ENCODE assay signal across 11 mouse cellular contexts in genomic region chr15:27581640-27582039, GRCm38 (mm10). TPM values are rescaled to one million over a fixed set of nuclear protein-coding genes. Genes with fewer than 3 reads are reported as not detected.
DNase-seq lines count a peak whose midpoint lies in the region; ATAC-seq and TF ChIP-seq lines count a peak whose summit lies in the region.
"Had no signal": no experiment of that assay in that cellular context is flagged by ENCODE, and none has a peak within 500 bp of the region (broad histone marks: within the 10 kb centered on the region; RNA-seq: fewer than 3 reads in every experiment).

No protein-coding gene starts in this region.

- no peak overlapping the region for H3K27ac ChIP-seq in neural tube, embryonic 15.5 days (replicated peaks)
- H3K27ac ChIP-seq in embryonic facial prominence, embryonic 14.5 days (replicated peaks; ENCODE audit: low read depth, low read length), result no peak overlapping the region
- no peak overlapping the region for H3K27ac ChIP-seq in hindbrain, postnatal 0 days
- H3K27ac ChIP-seq: embryonic facial prominence, embryonic 15.5 days had no signal

- DNase-seq in neural tube, embryonic 10.5 days (ENCODE audit: extremely low spot score, low spot score), result peak; percentile 29
- no peak for DNase-seq in embryonic facial prominence, embryonic 14.5 days (ENCODE audit: low spot score)
- DNase-seq in hindbrain, postnatal 0 days (ENCODE audit: low spot score), result no peak
- no peak for DNase-seq in thymus, postnatal 25 days
- no peak for DNase-seq in adrenal gland, adult 2 months
- DNase-seq in ovary, postnatal 36 days (ENCODE audit: low spot score), result no peak
- DNase-seq: heart, adult 11 months; kidney, adult 11 months; liver, postnatal 0 days had no signal

- ATAC-seq in neural tube, embryonic 15.5 days (ENCODE audit: low FRiP score), result no peak
- peak; percentile 39; the same call in 1 of the 2 replicates for ATAC-seq in embryonic facial prominence, embryonic 14.5 days (ENCODE audit: low read depth)
- ATAC-seq in hindbrain, postnatal 0 days, result peak; percentile 33; the same call in 1 of the 2 replicates
- ATAC-seq: liver, postnatal 0 days had no signal

- no peak overlapping the region for H3K9ac ChIP-seq in neural tube, embryonic 15.5 days (replicated peaks)
- H3K9ac ChIP-seq in embryonic facial prominence, embryonic 14.5 days (ENCODE audit: low read depth, low read length), result no peak overlapping the region
- no peak overlapping the region for H3K9ac ChIP-seq in hindbrain, postnatal 0 days (replicated peaks; ENCODE audit: low read length)
- H3K9ac ChIP-seq: embryonic facial prominence, embryonic 15.5 days; liver, postnatal 0 days had no signal

- no peaks in the 10 kb centered on the region for H3K27me3 ChIP-seq in neural tube, embryonic 15.5 days (replicated peaks)
- H3K27me3 ChIP-seq in embryonic facial prominence, embryonic 14.5 days (replicated peaks; ENCODE audit: control insufficient read depth, insufficient read depth, low read length), result no peaks in the 10 kb centered on the region
- H3K27me3 ChIP-seq in hindbrain, postnatal 0 days (ENCODE audit: insufficient read depth, low read length), result no peaks in the 10 kb centered on the region
- H3K27me3 ChIP-seq: embryonic facial prominence, embryonic 15.5 days had no signal

- no peak for TF ChIP-seq CTCF in hindbrain, postnatal 0 days (IDR thresholded peaks at IDR 0.05; ENCODE audit: low read depth)

- peaks cover 5% of the 10 kb centered on the region for H3K4me1 ChIP-seq in neural tube, embryonic 15.5 days
- no peaks in the 10 kb centered on the region for H3K4me1 ChIP-seq in embryonic facial prominence, embryonic 14.5 days (ENCODE audit: control insufficient read depth, insufficient read depth, low read length)
- peaks cover 3% of the 10 kb centered on the region; the same call in 1 of the 2 replicates for H3K4me1 ChIP-seq in hindbrain, postnatal 0 days (ENCODE audit: insufficient read depth, low read length)

- no peaks in the 10 kb centered on the region for H3K9me3 ChIP-seq in neural tube, embryonic 15.5 days (replicated peaks)
- no peaks in the 10 kb centered on the region for H3K9me3 ChIP-seq in embryonic facial prominence, embryonic 14.5 days (ENCODE audit: control insufficient read depth, low read length)
- H3K9me3 ChIP-seq in hindbrain, postnatal 0 days (ENCODE audit: low read length), result no peaks in the 10 kb centered on the region
- H3K9me3 ChIP-seq: embryonic facial prominence, embryonic 15.5 days had no signal

- WGBS in neural tube, embryonic 15.5 days, result 13% methylated on average over 3 of the region's 3 CpGs
- WGBS in embryonic facial prominence, embryonic 14.5 days, result 41% methylated on average over 3 of the region's 3 CpGs
- 34% methylated on average over 3 of the region's 3 CpGs for WGBS in hindbrain, postnatal 0 days

- H3K4me2 ChIP-seq in neural tube, embryonic 15.5 days, result no peak overlapping the region
- H3K4me2 ChIP-seq in embryonic facial prominence, embryonic 14.5 days (ENCODE audit: low read depth, low read length), result no peak overlapping the region
- no peak overlapping the region for H3K4me2 ChIP-seq in hindbrain, postnatal 0 days (ENCODE audit: low read depth, low read length)
- H3K4me2 ChIP-seq: embryonic facial prominence, embryonic 15.5 days had no signal

- H3K36me3 ChIP-seq in neural tube, embryonic 15.5 days, result peaks cover 10% of the 10 kb centered on the region; the same call in 1 of the 2 replicates
- no peaks in the 10 kb centered on the region for H3K36me3 ChIP-seq in embryonic facial prominence, embryonic 14.5 days (ENCODE audit: control insufficient read depth, insufficient read depth, low read length)
- peaks cover 8% of the 10 kb centered on the region; the same call in 1 of the 2 replicates for H3K36me3 ChIP-seq in hindbrain, postnatal 0 days (ENCODE audit: insufficient read depth, low read length)

- no peak overlapping the region for H3K4me3 ChIP-seq in neural tube, embryonic 15.5 days (replicated peaks)
- no peak overlapping the region for H3K4me3 ChIP-seq in embryonic facial prominence, embryonic 14.5 days (ENCODE audit: low read depth, low read length)
- H3K4me3 ChIP-seq in hindbrain, postnatal 0 days (ENCODE audit: low read length), result no peak overlapping the region
- H3K4me3 ChIP-seq: embryonic facial prominence, embryonic 15.5 days had no signal

RNA-seq across cellular contexts. Expression of gene Otulin, which starts 48.9 kb away (rescaled TPM):
- 20.5 and 26.7 TPM in 2 replicates for polyA plus RNA-seq in neural tube, embryonic 15.5 days (2015; fragmentation: Nextera tagmentation; extraction: Ambion mirVana)
- 39.7 and 41.3 TPM in 2 replicates for polyA plus RNA-seq in embryonic facial prominence, embryonic 14.5 days (2014; fragmentation: Nextera tagmentation; extraction: Ambion mirVana)
- total RNA-seq in hindbrain, postnatal 0 days (2014; rRNA removed), result 15.9 and 16.5 TPM in 2 replicates
- 25.4 and 26.3 TPM in 2 replicates for polyA plus RNA-seq in hindbrain, postnatal 0 days (2015; fragmentation: Nextera tagmentation; extraction: Ambion mirVana)
- total RNA-seq in adrenal gland, adult 2 months (2021), result 10 to 100 TPM; 34.7 to 38.7 TPM
- 19.4 and 31.2 TPM in 2 replicates for polyA plus RNA-seq in adrenal gland, adult 2 months (2012; rRNA removed)
